Mouse (Mus musculus) heart, embryonic 14.5 days (tissue): Measurements from ENCODE around the gene Nhej1. TPM values are rescaled to one million over a fixed set of nuclear protein-coding genes. Genes with fewer than 3 reads are reported as not detected.
A peak's percentile ranks its signal among the peaks of the same experiment; 100 is the strongest.

ENCODE experiments used
- ATAC-seq: fragments of 200-750 bp; cut with Nextera tagmentation; 2 replicates; pipeline ENCODE4 v1.8.0; 2017; ENCODE audit warnings: low read depth, moderate TSS enrichment; ENCODE audit not compliant: insufficient number of reproducible peaks, insufficient read depth, low FRiP score
- H3K27ac ChIP-seq, 2 experiments: fragments of 200-500 bp in 1 of 2; fragments of 300-500 bp in 1 of 2; sonication (generic) in 1 of 2; replicated peaks in 1 of 2; 2 replicates each; pipeline ENCODE4 v1.5.1; 2012 to 2014; ENCODE audit warnings: low read depth in 2 of 2, low read length in 2 of 2, control low read depth in 1 of 2, mild to moderate bottlenecking in 1 of 2, mixed read lengths in 1 of 2; ENCODE audit not compliant: control insufficient read depth in 1 of 2, insufficient read depth in 1 of 2
- H3K27me3 ChIP-seq: fragments of 300-500 bp; sonication (generic); 2 replicates; pipeline ENCODE4 v1.6.1; 2014; ENCODE audit warnings: mild to moderate bottlenecking, low read length, control low read depth; ENCODE audit not compliant: control insufficient read depth, insufficient read depth
- H3K36me3 ChIP-seq: fragments of 300-500 bp; sonication (generic); 2 replicates; pipeline ENCODE4 v1.6.1; 2014; ENCODE audit warnings: mild to moderate bottlenecking, control low read depth, low read length, mixed read lengths; ENCODE audit not compliant: control insufficient read depth, insufficient read depth
- H3K4me1 ChIP-seq, 2 experiments: fragments of 200-500 bp in 1 of 2; fragments of 300-500 bp in 1 of 2; sonication (generic) in 1 of 2; 2 replicates each; pipeline ENCODE4 v1.6.1; 2012 to 2014; ENCODE audit warnings: low read length in 2 of 2, control low read depth in 1 of 2, mixed read lengths in 1 of 2; ENCODE audit not compliant: control insufficient read depth in 2 of 2, insufficient read depth in 2 of 2
- H3K4me2 ChIP-seq: fragments of 300-500 bp; sonication (generic); 2 replicates; pipeline ENCODE4 v1.6.1; 2014; ENCODE audit warnings: mild to moderate bottlenecking, low read length
- H3K4me3 ChIP-seq, 2 experiments: fragments of 200-500 bp in 1 of 2; fragments of 300-500 bp in 1 of 2; sonication (generic) in 1 of 2; 2 replicates each; pipeline ENCODE4 v1.5.1; 2012 to 2014; ENCODE audit warnings: low read length in 2 of 2, mild to moderate bottlenecking in 2 of 2, control low read depth in 1 of 2, low read depth in 1 of 2, moderate library complexity in 1 of 2; ENCODE audit not compliant: control insufficient read depth in 1 of 2, insufficient read depth in 1 of 2
- H3K9ac ChIP-seq: fragments of 300-500 bp; sonication (generic); 2 replicates; pipeline ENCODE4 v1.6.1; 2014; ENCODE audit warnings: mild to moderate bottlenecking, low read length
- H3K9me3 ChIP-seq: fragments of 300-500 bp; sonication (generic); 2 replicates; pipeline ENCODE4 v1.6.1; 2016; ENCODE audit warnings: low read length, control low read depth; ENCODE audit not compliant: control insufficient read depth
- WGBS: fragments of 180-500 bp; shearing (Covaris S2); extraction: QIAGEN DNeasy Blood & Tissue Kit; methylation state at CpG from one replicate; pipeline ENCODE4 v1.1.7; 2014; 5-methylcytosine and 5-hydroxymethylcytosine counted together
- polyA plus RNA-seq: library from polyadenylated mRNA; unstranded; fragments of >200 nt; fragmentation: Nextera tagmentation; extraction: Ambion mirVana; gene quantifications from 2 replicates; pipeline ENCODE4 v1.2.1, GENCODE M21; 2014

Gene Nhej1
- polyA plus RNA-seq, 1 experiment from 2014 or later = 7.6 TPM

GRCm38 (mm10) chr1:74951556-74952210 lies 173.3 kb downstream of the Nhej1 start, which contains the start of gene Ihh:
Gene Ihh, minus strand, starts transcription at chr1:74951672.
- 3% methylated on average over 36 of the region's 55 CpGs for WGBS
- H3K9ac ChIP-seq = no peak within 1 kb of the TSS; the same call in 1 of the 2 replicates
- peaks cover 3 to 27% of the 10 kb centered on the region in 2 experiments; a peak in 3 of 4 replicates for H3K4me1 ChIP-seq

GRCm38 (mm10) chr1:74950576-74951490 lies 174.2 kb downstream of the Nhej1 start:
- no peaks in the 10 kb centered on the region for H3K36me3 ChIP-seq
- peaks cover 3 to 27% of the 10 kb centered on the region in 2 experiments; a peak in 3 of 4 replicates for H3K4me1 ChIP-seq
- H3K4me3 ChIP-seq = peak overlapping the region; percentile 27 to 45
- no peaks in the 10 kb centered on the region for H3K9me3 ChIP-seq
- no peak for ATAC-seq
- H3K9ac ChIP-seq = no peak overlapping the region; the same call in 1 of the 2 replicates
- peak overlapping the region; percentile 78 for H3K4me2 ChIP-seq
- no peak overlapping the region for H3K27ac ChIP-seq
- H3K27me3 ChIP-seq = peaks cover 97% of the 10 kb centered on the region
- WGBS = under 1% methylated on average over 78 of the region's 84 CpGs

More at GRCm38 (mm10) chr1:74951556-74952210, 173.3 kb downstream of the Nhej1 start, which contains the start of gene Ihh:
- H3K9me3 ChIP-seq = no peaks in the 10 kb centered on the region
- peaks cover 94% of the 10 kb centered on the region for H3K27me3 ChIP-seq
- H3K4me3 ChIP-seq = peak within 1 kb of the TSS; percentile 29 to 45
- no peak for ATAC-seq
- H3K4me2 ChIP-seq = peak within 1 kb of the TSS; percentile 78
- no peak within 1 kb of the TSS for H3K27ac ChIP-seq
- H3K36me3 ChIP-seq = no peaks in the 10 kb centered on the region

DNA sequence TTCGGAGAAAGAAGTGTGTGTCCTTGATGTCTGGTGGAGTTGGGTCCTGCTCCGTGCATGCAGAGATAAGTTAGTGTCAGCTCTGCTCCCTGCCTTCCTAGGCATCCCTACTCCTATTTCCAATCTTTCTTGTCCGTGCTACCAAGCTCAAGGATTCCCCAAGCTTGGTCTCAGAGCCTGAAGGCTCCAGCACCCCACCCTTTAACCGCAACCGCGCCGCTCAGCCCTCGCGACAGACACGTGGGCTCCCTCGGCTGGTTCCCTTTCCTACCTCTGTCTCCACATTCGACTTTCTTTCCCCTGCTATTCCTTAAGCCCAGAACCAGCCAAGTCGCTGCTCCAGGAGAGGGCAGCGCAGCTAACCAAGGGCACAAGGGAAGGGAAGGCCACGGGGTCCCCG lies 174.9 kb downstream of the Nhej1 start:
- H3K27ac ChIP-seq = no peak overlapping the region
- H3K9me3 ChIP-seq = no peaks in the 10 kb centered on the region
- H3K4me2 ChIP-seq = no peak overlapping the region
- H3K36me3 ChIP-seq = no peaks in the 10 kb centered on the region
- no peak for ATAC-seq
- H3K4me3 ChIP-seq = peak overlapping the region in 1 of 2 experiments; percentile 45; a peak in 1 of 4 replicates
- 3% methylated on average over 16 of the region's 16 CpGs for WGBS
- H3K9ac ChIP-seq = no peak overlapping the region
- peaks cover 99% of the 10 kb centered on the region for H3K27me3 ChIP-seq
- H3K4me1 ChIP-seq = peaks cover 3 to 27% of the 10 kb centered on the region in 2 experiments; a peak in 3 of 4 replicates

DNA sequence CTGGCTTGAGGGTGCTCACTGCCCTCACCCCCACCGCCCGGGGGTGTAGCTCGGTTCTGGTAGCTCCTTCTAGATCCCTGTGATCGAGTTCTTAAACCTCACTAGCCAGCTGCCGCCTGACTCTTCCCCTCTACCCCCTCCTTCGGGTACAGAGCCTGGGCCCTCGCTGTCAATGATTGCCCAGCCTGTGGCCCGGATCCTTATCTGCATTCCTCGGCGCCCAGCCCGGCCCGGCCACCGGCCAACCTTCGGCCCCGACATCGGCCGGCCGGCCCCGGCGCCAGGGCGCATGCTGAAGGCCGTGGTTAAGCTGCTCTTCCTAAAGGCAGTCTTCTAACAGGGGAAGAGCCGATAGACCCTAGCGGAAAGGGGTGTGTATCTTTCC lies 175.3 kb downstream of the Nhej1 start:
- Histone ChIP-seq H3K9me3 (no peaks in the 10 kb centered on the region), H3K9ac (no peak overlapping the region), H3K4me1 (peaks cover 3 to 27% of the 10 kb centered on the region in 2 experiments; a peak in 3 of 4 replicates), H3K27ac (no peak overlapping the region), H3K27me3 (peaks cover 99% of the 10 kb centered on the region), H3K4me3 (peak overlapping the region in 1 of 2 experiments; percentile 45; a peak in 2 of 4 replicates), H3K4me2 (0 out of 2 replicates have a peak overlapping the region, but pooled peaks have one; percentile 0), H3K36me3 (no peaks in the 10 kb centered on the region)
- ATAC-seq = no peak
- 2% methylated on average over 24 of the region's 24 CpGs for WGBS

GRCm38 (mm10) chr1:74948784-74949665 lies 176.0 kb downstream of the Nhej1 start:
- Histone ChIP-seq H3K27me3 (peaks cover 100% of the 10 kb centered on the region), H3K9me3 (no peaks in the 10 kb centered on the region), H3K36me3 (no peaks in the 10 kb centered on the region), H3K27ac (no peak overlapping the region), H3K4me3 (peak overlapping the region in 1 of 2 experiments; percentile 45; a peak in 2 of 4 replicates), H3K4me2 (peak overlapping the region; percentile 62), H3K9ac (no peak overlapping the region), H3K4me1 (peaks cover 3 to 27% of the 10 kb centered on the region in 2 experiments; a peak in 3 of 4 replicates)
- no peak for ATAC-seq
- 3% methylated on average over 20 of the region's 20 CpGs for WGBS

DNA sequence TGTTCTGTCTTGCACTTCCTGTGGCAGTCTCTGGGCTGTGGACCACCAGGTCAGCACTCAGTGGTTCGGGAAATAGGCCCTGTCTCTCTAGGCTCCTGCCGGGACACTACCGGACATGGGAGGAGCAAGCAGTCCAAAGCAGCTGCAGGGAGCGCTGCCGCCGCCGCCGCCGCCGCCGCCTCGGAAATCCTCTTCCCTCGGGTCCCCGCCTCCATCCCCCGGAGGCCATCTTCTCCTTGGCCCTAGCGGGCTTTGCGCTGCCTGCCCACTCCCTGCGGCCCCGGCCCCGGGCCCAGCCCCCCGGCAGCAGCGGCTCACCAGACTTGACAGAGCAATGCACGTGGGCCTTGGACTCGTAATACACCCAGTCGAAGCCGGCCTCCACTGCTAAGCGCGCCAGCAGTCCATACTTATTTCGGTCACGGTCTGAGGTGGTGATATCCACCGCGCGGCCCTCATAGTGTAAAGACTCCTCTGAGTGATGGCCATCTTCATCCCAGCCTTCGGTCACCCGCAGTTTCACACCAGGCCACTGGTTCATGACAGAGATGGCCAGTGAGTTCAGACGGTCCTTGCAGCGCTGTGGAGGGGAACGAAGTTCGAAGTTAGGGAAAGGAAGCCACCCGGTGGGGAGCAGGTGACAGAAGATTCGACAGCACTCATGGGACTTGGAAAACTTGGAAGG lies 176.9 kb downstream of the Nhej1 start:
- peaks cover 3 to 27% of the 10 kb centered on the region in 2 experiments; a peak in 3 of 4 replicates for H3K4me1 ChIP-seq
- H3K4me3 ChIP-seq = peak overlapping the region in 1 of 2 experiments; percentile 33; a peak in 2 of 4 replicates
- H3K27ac ChIP-seq = no peak overlapping the region
- ATAC-seq = no peak
- peaks cover 99% of the 10 kb centered on the region for H3K27me3 ChIP-seq
- H3K36me3 ChIP-seq = no peaks in the 10 kb centered on the region
- peak overlapping the region; percentile 62 for H3K4me2 ChIP-seq
- 3% methylated on average over 39 of the region's 41 CpGs for WGBS
- H3K9ac ChIP-seq = no peak overlapping the region
- no peaks in the 10 kb centered on the region for H3K9me3 ChIP-seq
